Mouse (Mus musculus) spleen, adult 12 weeks (tissue): Measurements from ENCODE around the gene Kif19a.

ENCODE experiments used
- DNase-seq: peaks from one replicate; pipeline ENCODE4 v3.0.0; 2022; ENCODE audit warnings: low spot score

Gene Kif19a

GRCm38 (mm10) chr11:114807686-114808427 is 42.7 kb downstream of the Kif19a start:
- no peak for DNase-seq

- no peak for DNase-seq
Measured at GRCm38 (mm10) chr11:114809371-114809770, 44.2 kb downstream of the Kif19a start.

DNA sequence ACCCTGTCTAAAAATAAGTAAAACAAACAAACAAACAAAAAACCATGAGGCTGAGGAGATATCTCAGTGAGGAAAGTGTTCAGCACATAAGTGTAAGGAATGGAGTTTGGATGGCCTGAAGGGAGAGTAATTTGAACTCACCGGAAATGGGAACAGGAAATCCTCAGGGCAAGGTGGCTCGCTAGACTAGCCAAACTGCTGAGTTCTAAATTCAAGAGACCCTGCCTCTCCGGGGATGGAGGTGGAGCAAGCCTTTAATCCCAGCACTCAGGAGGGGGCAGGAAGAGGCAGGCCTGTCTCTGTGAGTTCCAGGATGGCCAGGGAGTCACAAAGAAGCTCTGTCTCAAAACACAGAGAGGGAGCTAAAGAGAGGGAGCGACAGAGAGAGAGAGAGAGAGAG is 45.2 kb downstream of the Kif19a start:
- DNase-seq = no peak

GRCm38 (mm10) chr11:114812731-114813240 is 47.6 kb downstream of the Kif19a start:
- peak; percentile 68 for DNase-seq

DNA sequence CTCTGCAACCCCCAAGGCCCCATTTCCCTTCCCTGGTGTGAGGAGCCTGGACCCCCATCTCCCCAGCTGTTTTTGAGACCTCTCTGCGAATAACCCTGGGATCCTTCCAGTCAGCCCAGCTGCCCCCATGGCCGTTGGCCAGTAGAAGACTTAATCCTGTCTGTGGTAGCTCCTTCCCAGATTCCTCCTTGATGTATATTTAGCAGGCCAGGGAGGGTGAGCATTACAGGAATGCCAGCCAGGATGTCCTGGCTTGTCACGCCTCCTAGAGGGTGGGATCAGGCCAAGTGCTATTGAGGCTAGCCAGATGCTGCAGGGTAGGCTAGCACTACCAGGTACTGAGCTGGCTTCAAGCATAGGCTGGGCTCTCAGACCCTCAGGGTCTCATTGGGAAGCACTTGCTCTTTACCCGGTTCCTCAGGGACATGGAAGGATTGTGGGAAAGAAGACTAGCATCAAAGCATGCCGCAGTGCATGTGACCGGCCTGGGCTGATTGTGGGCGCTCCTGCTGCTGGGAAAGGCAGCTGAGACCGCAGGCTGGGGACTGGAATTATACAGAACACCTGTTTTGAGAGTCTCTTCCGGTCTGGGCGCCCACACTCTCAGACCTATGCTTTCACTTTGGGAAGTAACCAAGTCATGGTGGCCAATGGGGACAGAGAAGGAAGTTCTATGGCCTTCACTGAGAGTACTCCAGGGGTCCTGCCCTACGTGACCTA is 49.8 kb downstream of the Kif19a start:
- no peak for DNase-seq

- DNase-seq = no peak
Measured at GRCm38 (mm10) chr11:114816934-114817333, 51.7 kb downstream of the Kif19a start.

GRCm38 (mm10) chr11:114818185-114818584 is 53.0 kb downstream of the Kif19a start:
- no peak for DNase-seq

- no peak for DNase-seq
Measured at GRCm38 (mm10) chr11:114819110-114819509, 53.9 kb downstream of the Kif19a start.

GRCm38 (mm10) chr11:114820444-114820843 is 55.3 kb downstream of the Kif19a start:
- DNase-seq = no peak

- no peak for DNase-seq
Measured at GRCm38 (mm10) chr11:114821325-114821724, 56.1 kb downstream of the Kif19a start.

GRCm38 (mm10) chr11:114822727-114823126 is 57.5 kb downstream of the Kif19a start:
- DNase-seq = no peak

GRCm38 (mm10) chr11:114823199-114823725 is 58.1 kb downstream of the Kif19a start:
- no peak for DNase-seq

DNA sequence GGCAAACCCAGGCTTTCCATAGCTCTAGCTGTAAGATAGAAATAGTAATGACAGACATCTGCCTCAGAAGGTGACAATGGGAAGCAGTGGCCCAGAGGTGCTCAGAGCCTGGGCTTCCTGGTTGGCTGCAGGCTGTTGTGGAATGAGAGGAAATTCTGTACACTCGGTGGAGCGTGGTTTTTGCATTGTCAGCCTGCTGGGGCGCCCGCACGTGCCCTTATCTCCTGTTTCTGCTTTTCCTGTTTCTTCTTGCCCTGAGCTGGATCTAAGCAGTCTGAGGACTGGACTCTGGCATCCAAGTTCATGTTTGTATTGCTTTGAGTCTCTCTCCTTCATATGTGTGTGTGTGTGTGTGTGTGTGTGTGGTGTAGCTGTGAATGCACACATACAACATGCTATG is 61.5 kb downstream of the Kif19a start:
- DNase-seq = no peak

DNA sequence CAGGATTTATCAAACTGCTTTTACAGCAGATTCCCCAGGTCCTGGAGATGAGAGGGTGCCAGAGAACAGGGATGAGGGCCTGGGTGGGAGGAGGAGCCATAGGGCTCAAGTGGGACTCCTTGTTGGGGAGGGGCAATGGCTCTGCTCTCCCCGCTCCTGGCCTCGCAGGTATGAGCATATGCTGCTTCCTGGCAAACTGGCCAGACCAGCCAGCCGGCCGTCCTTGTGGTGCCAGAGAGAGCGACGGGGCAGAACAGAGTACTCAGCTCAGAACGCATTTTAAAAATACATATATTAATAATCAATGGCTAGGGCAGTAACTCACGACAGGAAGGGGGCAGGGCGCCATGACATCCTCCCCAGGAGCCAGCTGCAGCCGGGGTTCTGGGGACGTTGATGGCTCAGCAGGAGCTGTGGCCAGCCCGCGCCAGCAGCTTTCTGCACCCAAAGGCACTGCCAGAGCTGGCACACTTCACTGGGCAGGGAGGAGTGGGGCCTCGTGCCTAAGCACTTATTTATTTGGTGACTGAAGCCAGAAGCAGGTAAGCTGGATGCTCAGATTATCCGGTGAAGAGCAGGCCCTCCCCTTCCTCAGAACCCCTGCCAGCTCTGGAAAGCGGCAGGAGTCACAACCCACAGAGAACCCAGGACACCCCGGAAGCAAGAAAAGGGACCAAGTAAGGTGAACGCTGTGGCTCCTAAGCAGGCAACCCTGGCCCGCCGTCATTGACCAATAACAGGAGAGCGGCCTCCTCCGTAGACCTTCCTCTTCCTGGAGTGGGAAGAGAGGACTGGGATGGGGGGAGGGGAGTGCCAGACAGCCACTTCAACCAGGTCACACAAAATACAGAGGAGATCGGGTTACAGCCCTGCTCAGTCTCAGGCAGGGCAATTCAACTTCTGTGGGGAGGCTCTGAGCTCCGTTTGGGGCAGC is 64.6 kb downstream of the Kif19a start:
- DNase-seq = no peak

GRCm38 (mm10) chr11:114830433-114830773 is 65.2 kb downstream of the Kif19a start:
- no peak for DNase-seq

DNA sequence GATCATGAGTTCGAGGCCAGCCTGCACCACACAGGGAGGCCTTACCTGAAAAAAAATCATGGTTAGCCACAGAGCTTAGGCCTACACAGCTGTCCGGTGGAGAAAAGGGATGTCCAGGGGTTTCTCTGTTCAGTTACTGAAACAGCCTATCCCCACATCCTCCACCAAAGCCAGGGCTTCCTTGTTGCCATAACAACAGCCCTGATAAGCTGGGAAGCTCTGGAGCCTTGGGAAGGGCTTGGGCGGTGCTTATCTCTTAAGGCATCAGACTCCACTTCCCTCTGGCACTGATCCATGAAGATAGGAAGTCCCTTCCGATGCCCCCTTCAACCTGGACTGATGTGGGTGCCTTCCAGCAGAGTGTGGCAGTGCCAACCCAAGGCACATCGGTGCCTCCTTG is 68.0 kb downstream of the Kif19a start:
- DNase-seq = no peak
